Mouse (Mus musculus): ENCODE measurements around the gene Abcb5.

The Abcb5 gene

DNA sequence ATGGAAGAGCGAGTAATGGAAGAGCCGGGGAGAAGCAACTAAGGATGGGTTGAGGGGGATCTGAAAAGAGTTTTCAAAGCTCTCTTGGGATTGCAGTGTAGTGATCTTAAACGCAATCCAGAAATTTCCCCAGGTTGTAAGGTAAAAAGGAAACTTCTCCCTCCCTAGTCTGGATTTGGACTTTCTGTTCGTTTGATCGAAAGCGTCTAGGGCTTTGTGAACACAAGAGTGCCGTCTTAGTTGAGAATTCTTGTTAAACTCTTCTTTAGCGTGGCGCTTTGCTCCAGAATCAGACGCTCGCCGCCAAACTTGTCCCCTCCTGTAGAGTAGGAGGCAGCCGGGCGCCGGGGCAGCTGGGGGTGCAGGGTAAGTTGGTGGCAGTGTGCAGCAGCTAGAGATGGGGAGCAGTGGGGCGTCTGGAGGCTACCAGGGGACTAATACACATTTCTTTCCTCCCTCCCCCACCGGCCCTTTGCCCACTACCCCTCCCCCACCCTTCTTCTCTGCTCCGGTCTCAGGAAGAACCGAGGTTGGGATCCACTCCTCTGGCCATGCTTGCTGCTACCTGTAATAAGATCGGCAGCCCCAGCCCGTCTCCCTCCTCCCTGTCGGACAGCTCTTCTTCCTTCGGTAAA, 118.2 kb downstream of the Abcb5 start:
- DNase-seq (ENCODE audit: low spot score), result no peak

DNA sequence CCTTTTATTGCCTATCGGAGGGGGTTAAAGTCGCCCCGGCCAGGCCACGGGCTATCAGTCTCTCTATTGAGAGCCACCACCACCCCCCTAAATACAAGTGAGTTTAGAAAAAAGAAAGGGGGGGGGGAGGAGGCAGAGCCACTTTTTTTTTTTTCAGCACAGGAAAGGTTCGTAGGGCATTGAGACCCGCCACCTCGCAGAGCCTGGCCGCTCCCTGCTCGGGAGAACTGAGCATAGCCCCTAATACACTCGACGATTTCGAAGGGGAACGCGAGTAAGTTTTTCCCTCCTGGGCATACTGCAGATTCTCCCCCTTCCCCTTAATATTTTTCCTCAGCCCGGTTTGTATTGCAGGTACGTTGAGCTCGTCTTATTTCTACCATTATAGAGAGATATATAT, 118.8 kb downstream of the Abcb5 start:
- DNase-seq (ENCODE audit: low spot score), result no peak

DNA sequence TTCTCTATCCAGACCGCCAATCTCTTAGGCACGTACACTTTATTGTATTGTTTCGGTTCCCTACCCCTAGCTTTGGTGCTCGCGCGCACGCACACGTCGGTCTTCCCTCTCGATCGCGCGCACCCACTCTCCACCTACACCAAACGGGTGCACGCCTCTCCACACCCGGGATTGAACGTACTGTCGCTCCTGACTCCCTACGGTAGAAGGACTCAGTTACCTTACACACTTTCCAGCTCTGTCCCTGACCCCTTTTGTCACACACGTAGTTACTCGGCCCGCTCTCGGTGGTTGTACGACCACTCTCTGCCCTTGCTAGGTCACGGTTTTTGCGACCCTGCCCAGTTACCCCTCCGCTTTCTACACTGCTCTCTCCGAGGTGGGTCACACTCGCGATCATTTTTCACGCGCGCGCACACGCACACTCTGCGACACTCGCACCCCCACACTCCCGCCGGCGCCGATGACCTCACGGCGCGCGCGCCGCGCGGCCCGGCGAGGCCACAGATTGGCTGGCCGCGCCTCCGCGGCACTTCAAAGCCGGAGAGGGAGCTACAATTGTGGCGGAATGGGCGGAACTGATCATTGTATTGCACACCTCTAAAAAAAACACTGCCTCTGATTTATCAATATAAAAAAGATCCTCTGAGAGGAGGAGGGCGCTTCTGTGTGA, 119.4 kb downstream of the Abcb5 start:
- no peak for DNase-seq (ENCODE audit: low spot score)

DNA sequence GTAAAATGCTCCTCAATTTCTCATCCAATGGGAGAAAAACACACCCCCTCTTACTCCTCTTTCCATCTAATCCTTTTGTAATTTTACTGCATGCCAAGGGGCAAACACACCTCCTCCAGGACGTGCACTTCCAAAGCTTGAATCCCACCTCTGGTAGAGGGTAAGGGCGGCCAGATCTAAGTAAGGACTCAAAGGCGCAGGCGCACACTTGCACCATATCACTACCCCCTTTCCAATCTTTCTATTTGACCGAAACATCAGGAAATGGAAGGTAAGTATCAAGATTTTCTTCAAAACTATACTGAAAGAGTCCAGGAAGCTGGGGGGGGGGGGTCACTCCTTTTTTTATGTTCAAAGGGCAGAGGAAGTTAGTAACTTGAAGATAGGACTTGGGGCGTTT, 120.0 kb downstream of the Abcb5 start, which contains the start of gene Sp8:
Gene Sp8 (plus strand): TSS at position 109 of the 400 bp plus-strand sequence.
- no peak for DNase-seq (ENCODE audit: low spot score)

DNA sequence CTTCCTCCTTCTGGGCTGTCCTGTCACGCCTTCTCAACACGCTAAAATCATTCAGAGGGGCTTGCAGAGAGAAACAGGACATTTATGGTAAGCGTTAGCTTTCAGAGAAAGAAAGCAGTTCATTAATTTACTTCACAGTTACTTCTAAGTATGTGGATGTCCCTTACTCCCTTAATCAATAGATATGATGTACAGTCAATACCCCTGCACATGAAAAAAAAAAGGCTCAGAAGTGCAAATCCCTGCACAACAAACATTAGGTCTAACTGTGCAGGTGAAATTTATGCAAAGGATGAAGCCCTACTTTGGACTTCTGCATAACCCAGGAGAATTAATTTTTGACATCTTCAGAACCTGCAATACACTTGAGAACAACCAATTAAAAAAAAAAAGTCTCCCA, 120.9 kb downstream of the Abcb5 start:
- no peak for DNase-seq (ENCODE audit: low spot score)

DNA sequence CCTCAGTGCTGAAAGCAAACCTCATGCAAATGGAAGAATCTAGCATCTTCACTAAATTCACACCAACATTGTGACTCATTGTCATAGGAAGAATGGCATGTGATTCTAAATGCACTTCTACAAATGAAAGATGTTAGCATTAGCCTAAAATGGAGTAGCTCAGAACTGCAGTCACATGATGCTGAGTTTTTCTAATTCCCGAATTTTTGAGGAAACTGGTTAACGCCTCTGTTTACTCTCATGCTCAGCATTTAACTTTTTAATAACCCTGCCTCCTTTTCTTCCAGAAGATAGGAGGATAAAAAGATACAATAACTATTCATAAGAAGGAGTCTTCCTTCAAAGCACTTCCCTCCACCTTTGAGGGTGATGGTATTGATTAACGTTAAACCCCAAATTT, 121.4 kb downstream of the Abcb5 start:
- DNase-seq (ENCODE audit: low spot score), result no peak

DNA sequence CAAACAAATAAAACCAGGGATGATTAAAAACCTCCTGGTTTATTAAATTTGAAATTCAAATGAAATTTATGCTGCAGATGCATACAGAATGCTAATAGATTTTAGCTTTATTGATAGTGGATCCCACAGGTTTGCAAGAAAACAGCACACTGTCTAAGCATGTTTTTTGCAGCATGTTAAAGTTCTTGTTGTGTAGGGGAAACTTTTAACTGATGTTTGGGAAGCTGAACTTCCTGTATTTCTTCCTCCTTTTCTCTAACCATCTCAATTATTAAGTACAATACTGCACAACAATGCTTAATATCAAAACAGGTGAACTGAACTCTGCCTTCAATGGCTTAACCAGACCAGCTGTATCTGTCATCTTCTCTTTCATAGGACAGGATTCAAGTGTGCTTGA, 122.1 kb downstream of the Abcb5 start:
- no peak for DNase-seq (ENCODE audit: low spot score)

DNA sequence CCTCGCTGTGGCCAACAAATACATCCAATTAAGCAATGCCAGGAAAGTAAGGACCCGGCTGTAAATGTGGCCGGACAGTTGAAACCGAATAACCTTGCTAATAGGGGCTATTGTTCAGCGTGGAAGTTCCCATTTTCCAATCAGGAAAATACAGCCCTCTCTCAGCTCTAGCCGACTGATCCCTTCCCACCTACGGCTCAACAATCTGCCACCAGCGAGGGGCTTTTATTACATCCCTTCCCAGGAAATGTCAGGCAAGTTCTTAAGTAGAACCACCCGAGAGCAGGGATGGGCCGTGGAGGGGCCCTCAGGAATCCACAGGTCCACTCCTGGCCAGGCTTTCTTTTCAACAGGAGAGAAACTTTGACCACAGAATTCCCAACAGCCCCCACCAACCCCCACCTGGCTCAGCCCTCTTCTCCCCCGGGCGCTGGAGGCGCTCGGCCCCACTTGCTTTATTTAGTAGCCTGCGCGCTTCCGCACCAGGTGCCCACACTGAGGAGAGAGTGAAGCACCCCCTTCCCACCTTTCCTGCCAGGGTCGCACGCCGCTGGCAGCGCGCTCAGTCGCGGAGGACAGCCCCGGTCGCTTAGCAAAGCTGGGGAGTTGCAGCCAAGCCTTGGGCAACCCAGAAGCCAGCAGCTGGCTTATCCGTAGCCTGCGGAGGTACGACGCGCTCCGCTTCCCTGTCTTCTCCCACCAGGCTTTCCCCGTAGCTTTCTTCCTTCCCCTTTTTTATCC, 123.4 kb downstream of the Abcb5 start:
- DNase-seq (ENCODE audit: low spot score), result no peak

DNA sequence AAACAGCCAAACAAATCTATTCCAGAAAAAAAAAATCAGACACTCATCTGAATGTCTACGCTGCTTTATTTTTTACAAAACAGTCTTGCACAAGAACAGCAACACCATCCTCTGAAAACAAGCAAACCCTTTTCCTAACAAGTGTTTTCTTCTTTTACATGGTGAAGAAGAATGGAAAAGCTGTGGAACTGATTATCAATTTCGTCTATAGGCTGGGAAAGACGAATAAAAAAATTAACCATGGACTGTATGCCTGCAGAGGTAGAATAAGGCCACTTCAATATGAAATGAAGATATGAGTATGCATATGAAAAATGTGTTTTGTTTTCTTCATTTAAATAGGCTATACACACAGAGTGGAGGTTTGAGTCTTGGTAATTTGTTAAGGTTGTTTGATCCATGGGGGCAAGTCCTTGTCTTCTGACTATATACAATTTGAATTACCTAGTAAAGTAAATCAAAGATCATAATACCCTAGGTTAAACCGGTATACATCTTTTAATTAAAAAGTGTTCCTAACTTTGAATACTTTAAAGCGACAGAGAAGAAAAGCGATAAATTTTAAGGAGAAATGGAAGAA, 124.2 kb downstream of the Abcb5 start:
- DNase-seq (ENCODE audit: low spot score), result no peak

DNA sequence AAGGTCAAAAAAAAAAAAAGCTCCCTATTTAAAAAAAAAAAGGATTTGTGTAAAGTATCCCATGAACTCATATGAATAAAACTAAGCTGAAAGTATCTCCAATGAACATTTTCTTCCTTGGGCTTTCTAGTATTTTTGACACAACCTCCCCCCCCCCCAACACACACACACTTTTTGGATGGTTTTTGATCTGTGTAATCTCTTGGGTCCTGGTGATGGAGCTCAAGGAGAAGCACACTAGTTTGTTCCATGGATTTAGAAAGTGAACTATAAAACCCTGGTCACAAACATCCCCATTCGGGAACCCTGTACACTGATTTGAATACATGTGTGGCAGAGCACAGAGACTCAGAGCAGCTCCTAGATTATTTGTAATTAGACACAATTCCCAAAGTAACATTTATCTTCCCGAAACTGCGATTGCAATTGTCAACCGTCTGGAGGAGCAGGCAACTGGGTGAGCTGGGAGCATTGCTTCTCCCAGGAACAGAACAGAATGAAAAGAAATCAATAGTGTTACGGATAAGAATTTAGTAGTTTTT, 124.8 kb downstream of the Abcb5 start:
- DNase-seq (ENCODE audit: low spot score), result no peak

DNA sequence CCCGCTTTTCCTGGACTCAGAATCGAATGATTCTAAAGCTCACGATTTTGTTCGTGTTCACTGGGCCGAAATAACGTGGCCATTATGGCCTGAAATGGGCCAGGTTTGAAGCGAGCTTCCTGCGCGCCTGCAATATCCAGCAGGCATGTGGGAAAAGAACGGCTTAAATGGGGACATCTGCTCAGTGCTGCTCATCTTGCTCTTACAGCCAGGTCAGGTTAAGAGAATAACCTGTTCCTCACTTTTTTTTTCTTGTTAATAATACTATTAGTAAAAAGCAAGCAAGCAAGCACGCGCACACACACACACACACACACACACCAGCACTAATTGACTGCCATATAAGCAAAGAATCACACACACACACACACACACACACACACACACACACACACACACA, 125.4 kb downstream of the Abcb5 start:
- no peak for DNase-seq (ENCODE audit: low spot score)

DNA sequence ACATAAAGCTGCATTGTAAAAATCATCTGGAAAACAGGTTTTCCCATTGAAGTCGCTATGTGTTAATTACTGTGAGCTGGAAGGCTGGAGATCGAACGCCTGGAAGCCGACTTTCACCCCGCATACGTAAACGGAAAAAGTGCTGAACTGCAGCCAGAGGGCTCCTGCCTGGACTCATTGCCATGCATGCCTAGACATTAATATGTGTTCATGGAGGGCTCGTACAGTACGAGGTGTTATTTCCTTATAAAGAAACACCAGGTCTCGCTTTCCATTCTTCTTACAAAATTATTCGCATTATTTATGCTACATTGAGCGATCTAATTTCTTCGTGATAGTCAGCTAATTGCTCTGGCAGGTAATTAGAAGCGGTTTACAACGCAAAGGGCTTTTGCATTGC, 125.9 kb downstream of the Abcb5 start:
- no peak for DNase-seq (ENCODE audit: low spot score)

DNA sequence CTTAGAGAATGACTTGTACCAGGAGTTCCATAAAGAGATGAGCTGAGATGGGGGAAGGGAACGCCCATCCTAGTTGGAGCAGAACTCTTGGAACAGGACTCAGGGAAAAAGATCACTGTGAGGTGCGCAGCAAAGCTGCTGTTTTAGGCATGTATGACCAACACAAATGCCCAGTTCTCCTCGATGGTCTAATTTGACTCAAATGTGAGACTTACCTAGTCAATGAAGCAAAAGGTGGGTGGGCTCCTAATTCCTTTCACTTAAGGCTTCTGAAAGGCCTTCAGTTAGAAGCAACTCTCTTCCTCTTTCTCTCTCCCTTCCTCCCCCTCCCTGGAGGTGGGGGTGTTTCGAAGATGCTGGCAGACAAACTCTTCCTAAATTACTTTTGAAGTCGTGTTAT, 126.8 kb downstream of the Abcb5 start:
- DNase-seq (ENCODE audit: low spot score), result no peak

DNA sequence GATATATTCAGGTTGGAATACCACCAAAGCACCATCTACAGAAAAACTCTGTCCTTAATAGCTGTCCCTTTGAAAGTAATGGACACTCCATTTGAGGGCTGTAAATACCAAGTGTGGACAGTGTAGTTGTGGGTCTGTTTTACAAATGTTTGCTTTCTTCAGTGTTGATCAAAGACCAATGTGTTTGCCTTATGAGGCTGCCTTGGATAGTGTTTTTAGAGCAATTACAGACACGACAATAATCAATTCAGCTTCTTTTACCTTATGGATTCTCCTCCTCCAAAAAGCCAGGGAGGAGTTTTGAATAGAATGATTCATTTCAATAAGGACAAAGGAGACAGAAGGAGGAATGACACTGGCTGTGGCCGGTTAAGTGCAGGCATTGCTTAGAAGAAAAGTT, 128.0 kb downstream of the Abcb5 start:
- DNase-seq (ENCODE audit: low spot score), result no peak

DNA sequence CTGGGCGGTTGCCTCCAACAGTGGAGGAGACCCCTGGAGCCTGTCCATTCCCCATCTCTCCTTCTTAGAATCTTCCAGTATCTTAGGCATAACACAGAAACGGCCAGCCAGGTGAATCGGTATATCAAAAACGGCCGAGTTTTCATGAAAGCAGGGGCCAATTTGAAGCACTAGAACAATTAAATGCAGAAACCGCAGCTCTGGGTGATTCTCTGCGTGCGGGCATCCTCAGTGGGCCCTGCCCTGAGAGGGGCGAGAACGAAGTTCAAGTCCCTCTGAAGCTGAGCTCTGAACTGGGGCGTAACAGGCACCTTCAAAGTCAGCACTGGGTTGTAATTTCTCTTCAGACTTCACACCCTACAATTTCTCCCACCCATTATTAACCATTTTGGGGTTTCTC, 128.9 kb downstream of the Abcb5 start:
- DNase-seq (ENCODE audit: low spot score), result no peak

DNA sequence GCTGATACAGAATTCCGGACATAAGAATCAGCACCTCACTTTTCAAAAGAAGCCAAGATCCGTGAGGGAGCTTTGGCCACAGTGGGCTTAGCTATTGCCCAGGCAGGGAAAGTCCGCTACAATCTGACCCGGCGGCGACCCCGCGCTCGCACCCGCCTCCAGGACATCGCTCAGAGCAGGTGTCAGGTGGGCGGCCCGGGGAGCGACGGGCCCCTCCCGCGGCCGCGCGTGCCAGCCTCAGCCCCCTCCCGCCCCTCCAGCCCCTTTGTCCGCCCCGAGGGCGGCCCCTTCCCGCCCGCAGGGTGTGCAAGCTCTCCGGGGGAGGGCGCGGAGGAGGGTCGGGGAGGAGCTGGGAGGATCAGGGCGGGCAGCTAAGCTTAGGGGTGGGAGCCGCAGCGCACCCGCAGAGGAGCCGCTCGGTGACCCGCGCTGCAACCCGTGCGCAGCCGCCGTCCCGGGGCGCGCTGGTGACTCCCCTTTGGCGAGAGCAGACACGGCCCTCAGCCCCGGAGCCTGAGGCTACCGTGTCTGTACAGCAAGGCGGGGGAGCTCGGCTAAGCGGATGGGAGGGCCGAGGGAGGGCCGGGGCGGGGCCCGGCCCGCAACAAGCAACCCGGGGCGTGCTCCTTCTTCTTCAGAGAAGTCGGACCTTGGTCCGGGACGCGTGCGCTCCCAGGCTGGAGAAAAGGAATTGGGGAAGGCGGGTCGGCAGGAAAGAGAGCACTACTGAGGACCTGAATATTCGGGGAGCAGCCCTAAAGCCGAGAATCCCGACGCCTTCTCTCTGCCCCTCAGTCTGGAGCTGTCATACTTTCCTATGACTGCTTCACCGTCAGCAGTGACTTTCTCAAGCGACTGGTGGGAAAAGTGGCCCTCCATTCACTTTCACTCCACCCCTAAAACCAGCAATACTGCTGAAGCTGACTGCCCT, 129.5 kb downstream of the Abcb5 start:
- no peak for DNase-seq (ENCODE audit: low spot score)

DNA sequence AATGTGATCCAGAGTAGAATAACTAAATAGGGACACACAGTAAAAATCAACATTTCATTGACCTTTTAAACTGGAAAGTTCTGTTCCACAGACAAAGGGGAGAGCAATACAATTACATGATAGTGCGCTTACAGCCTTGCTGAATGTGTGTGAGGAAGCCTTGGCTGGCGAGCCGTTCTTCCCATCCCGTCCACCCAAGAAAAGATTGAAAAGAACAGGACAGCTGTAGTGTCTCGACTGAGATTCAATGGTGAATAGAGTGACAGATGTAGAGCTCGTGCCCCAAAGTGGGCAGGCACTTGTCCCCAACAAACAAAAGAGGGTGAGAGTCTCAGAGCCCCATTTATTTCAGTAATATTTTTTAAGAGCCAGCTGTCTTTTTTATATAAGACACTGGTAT, 136.3 kb downstream of the Abcb5 start:
- DNase-seq (ENCODE audit: low spot score), result no peak
